Mouse (Mus musculus) small intestine, adult 2 months (tissue): ENCODE measurements around the gene Vwa7.

Experiments
- CTCF ChIP-seq: fragments of 200-500 bp; IDR thresholded peaks from 2 replicates; pipeline ENCODE4 v1.5.1; 2012; ENCODE audit warnings: low read depth, mild to moderate bottlenecking, control low read depth, inconsistent platforms, low read length, moderate library complexity, mixed read lengths; ENCODE audit not compliant: insufficient replicate concordance, insufficient read length; ENCODE audit errors: extremely low read depth
- POLR2A ChIP-seq: fragments of 200-500 bp; IDR thresholded peaks from 2 replicates; pipeline ENCODE4 v1.6.1; 2012; ENCODE audit warnings: low read depth, mild to moderate bottlenecking, control low read depth, inconsistent platforms, low read length, moderate library complexity

DNA sequence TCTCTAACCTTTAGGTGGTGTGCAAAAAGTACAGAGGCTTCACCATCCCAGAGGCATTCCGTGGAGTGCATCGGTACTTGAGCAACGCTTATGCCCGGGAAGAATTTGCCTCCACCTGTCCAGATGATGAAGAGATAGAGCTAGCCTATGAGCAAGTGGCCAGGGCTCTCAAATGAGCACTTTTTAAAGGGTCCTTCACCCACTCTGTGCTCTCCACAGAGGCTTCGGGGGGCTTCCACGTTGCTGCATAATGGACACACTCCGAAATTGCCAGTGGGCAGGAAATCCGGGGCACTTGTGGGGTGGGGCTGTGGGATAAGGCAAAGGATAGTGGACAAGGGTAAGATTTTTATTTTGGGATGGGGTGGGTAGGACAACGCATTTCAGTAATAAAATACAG, 41.9 kb downstream of the Vwa7 start:
- TF ChIP-seq CTCF: no peak
- TF ChIP-seq POLR2A: no peak
